Mouse (Mus musculus) stomach, embryonic 16.5 days (tissue): ENCODE measurements around the gene Dclre1b. TPM values are rescaled to one million over a fixed set of nuclear protein-coding genes. Genes with fewer than 3 reads are reported as not detected.
A peak's percentile ranks its signal among the peaks of the same experiment; 100 is the strongest.

ENCODE experiments used
- ATAC-seq: fragments of 200-750 bp; cut with Nextera tagmentation; 2 replicates; pipeline ENCODE4 v1.8.0; 2017; ENCODE audit warnings: moderate number of reproducible peaks, moderate TSS enrichment; ENCODE audit not compliant: insufficient read depth, low FRiP score
- H3K27ac ChIP-seq: fragments of 300-500 bp; sonication (generic); 2 replicates; pipeline ENCODE4 v1.5.1; 2014; ENCODE audit warnings: low read length
- H3K27me3 ChIP-seq: fragments of 300-500 bp; sonication (generic); 2 replicates; pipeline ENCODE4 v1.6.1; 2014; ENCODE audit warnings: low read length, control low read depth, mixed read lengths; ENCODE audit not compliant: control insufficient read depth, insufficient read depth
- H3K36me3 ChIP-seq: fragments of 300-500 bp; sonication (generic); 2 replicates; pipeline ENCODE4 v1.6.1; 2014; ENCODE audit warnings: low read length; ENCODE audit not compliant: control insufficient read depth, insufficient read depth
- H3K4me1 ChIP-seq: fragments of 300-500 bp; sonication (generic); 2 replicates; pipeline ENCODE4 v1.6.1; 2014; ENCODE audit warnings: low read length, control low read depth, mixed read lengths; ENCODE audit not compliant: control insufficient read depth, insufficient read depth
- H3K4me2 ChIP-seq: fragments of 300-500 bp; sonication (generic); 2 replicates; pipeline ENCODE4 v1.6.1; 2014; ENCODE audit warnings: low read depth, low read length, mixed read lengths
- H3K4me3 ChIP-seq: fragments of 300-500 bp; sonication (generic); replicated peaks from 2 replicates; pipeline ENCODE4 v1.5.1; 2014; ENCODE audit warnings: mild to moderate bottlenecking, low read length
- H3K9ac ChIP-seq: fragments of 300-500 bp; sonication (generic); 2 replicates; pipeline ENCODE4 v1.6.1; 2014; ENCODE audit warnings: low read length
- H3K9me3 ChIP-seq: fragments of 300-500 bp; sonication (generic); replicated peaks from 2 replicates; pipeline ENCODE4 v1.6.1; 2016; ENCODE audit warnings: low read length, control low read depth; ENCODE audit not compliant: control insufficient read depth
- WGBS: fragments of 180-500 bp; shearing (Covaris S2); extraction: QIAGEN DNeasy Blood & Tissue Kit; methylation state at CpG from one replicate; pipeline ENCODE4 v1.1.7; 2014; 5-methylcytosine and 5-hydroxymethylcytosine counted together
- polyA plus RNA-seq: library from polyadenylated mRNA; unstranded; fragments of >200 nt; fragmentation: Nextera tagmentation; extraction: Ambion mirVana; gene quantifications from 2 replicates; pipeline ENCODE4 v1.2.1, GENCODE M21; 2015

Gene Dclre1b
- polyA plus RNA-seq, 1 experiment from 2014 or later: 20.0 TPM

DNA sequence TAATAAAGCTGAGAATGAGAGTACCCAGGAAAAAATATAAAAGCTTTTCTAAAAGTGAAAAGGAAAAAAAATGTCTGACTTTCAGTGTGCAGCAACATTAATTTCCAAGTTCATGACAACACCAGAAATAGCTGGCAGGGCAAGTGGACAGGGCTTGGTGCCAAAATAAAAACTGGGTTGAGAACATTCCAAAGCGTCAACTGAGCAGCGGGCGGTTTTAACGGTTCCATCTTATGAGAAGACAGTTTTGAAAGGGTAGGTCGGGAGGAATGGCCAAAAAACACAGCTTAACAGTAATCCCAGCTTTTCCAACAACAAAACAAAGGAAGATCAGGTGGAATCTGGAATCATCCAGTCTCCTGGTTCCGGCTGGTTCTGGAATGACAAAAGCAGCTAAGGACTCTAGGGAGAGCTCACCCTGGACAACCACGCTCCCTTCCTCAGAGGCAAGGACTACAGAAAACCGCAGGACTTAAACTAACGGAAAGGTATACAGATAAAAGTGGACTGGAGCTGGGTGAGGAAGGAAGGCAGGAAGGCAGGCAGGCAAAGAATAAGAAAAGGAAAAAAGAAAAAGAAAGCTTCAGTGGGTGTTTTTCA is 37.6 kb downstream of the Dclre1b start:
- Histone ChIP-seq H3K9ac (no peak overlapping the region), H3K27ac (peak overlapping the region; percentile 66), H3K4me1 (peaks cover 13% of the 10 kb centered on the region; the same call in 1 of the 2 replicates), H3K4me2 (no peak overlapping the region), H3K27me3 (no peaks in the 10 kb centered on the region), H3K36me3 (no peaks in the 10 kb centered on the region), H3K4me3 (no peak overlapping the region), H3K9me3 (no peaks in the 10 kb centered on the region)
- ATAC-seq: no peak
- 48% methylated on average over 9 of the region's 9 CpGs for WGBS

DNA sequence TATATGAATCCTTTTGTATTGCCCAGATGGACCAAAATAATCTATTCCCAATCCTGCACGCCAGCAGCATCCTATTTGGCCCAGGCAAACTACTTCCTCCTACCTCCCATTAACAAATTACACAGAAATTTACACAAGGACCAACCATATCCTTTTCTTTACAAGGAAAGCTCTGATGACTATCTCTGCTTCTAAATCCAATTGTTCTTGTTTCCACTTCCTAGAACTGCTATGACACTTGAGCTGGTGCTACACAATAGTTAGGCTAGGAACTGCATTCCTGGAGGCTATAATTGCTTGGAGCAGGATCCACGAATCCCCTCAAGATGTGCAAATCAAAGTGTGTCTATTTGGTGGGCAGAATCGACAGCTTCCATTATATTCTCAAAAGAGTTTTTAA is 42.5 kb downstream of the Dclre1b start:
- H3K4me1 ChIP-seq: peaks cover 8% of the 10 kb centered on the region; the same call in 1 of the 2 replicates
- no peaks in the 10 kb centered on the region for H3K9me3 ChIP-seq
- H3K36me3 ChIP-seq: no peaks in the 10 kb centered on the region
- H3K9ac ChIP-seq: no peak overlapping the region
- no peak for ATAC-seq
- H3K27ac ChIP-seq: no peak overlapping the region
- H3K4me3 ChIP-seq: no peak overlapping the region
- whole genome bisulfite sequencing: 84% methylated on average over 3 of the region's 3 CpGs
- no peak overlapping the region for H3K4me2 ChIP-seq
- H3K27me3 ChIP-seq: no peaks in the 10 kb centered on the region

DNA sequence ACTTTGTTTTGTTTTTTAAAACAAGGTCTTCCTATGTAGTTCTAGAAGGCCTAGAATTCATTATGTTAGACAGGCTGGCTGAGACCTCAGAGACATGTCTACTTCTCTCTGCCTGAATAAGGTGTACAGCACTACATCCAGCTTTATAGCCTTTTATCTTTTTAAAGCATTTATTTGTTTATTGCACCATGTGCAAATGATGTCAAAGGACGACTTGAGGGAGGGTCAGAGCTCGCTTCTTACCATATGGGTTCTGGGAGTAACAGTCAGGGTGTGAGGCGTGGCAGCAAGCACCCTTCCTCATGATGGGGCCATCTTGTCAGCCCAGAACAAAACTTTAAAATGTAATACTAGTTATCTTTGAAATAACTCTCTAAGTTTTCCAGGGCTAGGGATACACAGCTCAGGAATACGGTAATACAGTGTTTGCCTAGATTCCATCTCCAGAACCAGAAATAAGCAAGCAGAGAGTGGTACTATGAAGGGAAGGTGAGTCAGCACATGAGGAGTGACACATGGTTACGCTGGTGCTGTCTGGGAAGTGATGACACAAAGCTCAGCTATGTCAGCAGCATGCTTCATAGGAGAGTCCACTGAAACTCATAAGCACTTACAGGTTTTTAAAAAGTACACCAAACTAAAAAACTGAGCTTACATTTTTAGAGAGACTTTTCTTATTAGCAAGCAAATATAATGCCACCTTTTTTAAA is 49.8 kb downstream of the Dclre1b start:
- Histone ChIP-seq H3K27me3 (no peaks in the 10 kb centered on the region), H3K36me3 (peaks cover 16% of the 10 kb centered on the region; the same call in 1 of the 2 replicates), H3K4me1 (no peaks in the 10 kb centered on the region), H3K27ac (no peak overlapping the region), H3K4me3 (no peak overlapping the region), H3K9ac (no peak overlapping the region), H3K9me3 (no peaks in the 10 kb centered on the region), H3K4me2 (no peak overlapping the region)
- WGBS: 79% methylated on average over 5 of the region's 5 CpGs
- ATAC-seq: no peak

DNA sequence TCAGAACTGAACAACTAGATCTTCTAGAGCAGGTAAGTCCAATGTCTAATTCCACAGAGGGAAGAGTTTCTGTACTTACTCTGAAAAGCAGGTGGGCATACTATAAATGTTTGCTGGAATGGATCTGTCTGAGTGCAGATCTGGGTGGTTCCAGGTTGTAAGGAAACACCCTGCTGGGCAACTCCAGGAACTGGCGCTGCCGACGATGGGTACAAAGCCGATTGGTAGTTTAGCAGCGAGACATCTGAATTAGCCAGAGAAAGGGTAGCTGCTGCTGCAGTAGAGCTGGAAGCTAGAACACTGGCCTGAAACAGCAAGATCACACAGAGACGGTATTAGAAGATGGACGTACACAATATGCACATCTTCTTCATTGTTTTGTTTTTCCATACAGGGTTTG is 50.8 kb downstream of the Dclre1b start:
- no peak overlapping the region for H3K4me2 ChIP-seq
- H3K4me3 ChIP-seq: no peak overlapping the region
- no peaks in the 10 kb centered on the region for H3K4me1 ChIP-seq
- H3K27ac ChIP-seq: no peak overlapping the region
- 91% methylated on average over 7 of the region's 7 CpGs for WGBS
- H3K9me3 ChIP-seq: no peaks in the 10 kb centered on the region
- no peak for ATAC-seq
- H3K27me3 ChIP-seq: no peaks in the 10 kb centered on the region
- no peak overlapping the region for H3K9ac ChIP-seq
- H3K36me3 ChIP-seq: peaks cover 16% of the 10 kb centered on the region; the same call in 1 of the 2 replicates

DNA sequence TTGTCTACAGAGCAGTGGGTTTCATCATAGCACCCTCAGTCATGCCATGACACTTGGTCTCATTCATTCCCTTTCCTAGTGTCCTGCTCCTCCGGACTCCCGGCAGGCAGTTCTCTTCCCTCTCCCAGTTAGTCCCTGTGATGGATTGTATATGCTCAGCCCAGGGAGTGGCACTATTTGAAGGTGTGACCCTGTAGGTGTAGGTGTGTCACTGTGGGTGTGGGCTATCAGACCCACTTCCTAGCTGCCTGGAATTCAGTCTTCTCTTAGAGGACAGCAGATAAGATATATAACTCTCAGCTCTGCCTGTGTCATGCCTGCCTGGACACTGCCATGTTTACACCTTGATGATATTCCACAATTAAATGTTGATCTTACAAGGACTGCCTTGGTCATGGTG is 52.3 kb downstream of the Dclre1b start:
- peaks cover 16% of the 10 kb centered on the region; the same call in 1 of the 2 replicates for H3K36me3 ChIP-seq
- no peak overlapping the region for H3K27ac ChIP-seq
- ATAC-seq: no peak
- H3K4me3 ChIP-seq: no peak overlapping the region
- WGBS: 79% methylated on average over 2 of the region's 2 CpGs
- H3K9ac ChIP-seq: no peak overlapping the region
- no peaks in the 10 kb centered on the region for H3K27me3 ChIP-seq
- no peaks in the 10 kb centered on the region for H3K4me1 ChIP-seq
- no peaks in the 10 kb centered on the region for H3K9me3 ChIP-seq
- H3K4me2 ChIP-seq: no peak overlapping the region

DNA sequence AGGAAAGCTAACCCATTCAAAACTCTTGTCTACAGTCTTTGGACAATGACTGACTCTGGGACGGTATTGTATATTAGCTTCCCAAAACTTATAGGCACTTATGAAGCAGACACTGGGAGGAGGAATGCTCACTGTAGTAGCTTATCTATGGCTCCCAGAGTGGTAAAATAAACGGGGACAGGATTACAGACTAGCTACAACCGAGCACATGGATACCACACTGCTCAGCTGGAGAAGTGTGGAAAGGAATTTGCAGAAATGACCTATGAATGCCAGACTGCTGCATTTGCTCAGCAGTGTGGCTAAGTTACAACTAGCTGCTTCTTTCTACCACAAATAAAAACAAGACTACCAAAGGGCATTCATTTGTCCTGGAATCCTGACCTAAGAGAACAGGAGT is 53.9 kb downstream of the Dclre1b start:
- H3K27me3 ChIP-seq: no peaks in the 10 kb centered on the region
- H3K9ac ChIP-seq: no peak overlapping the region
- no peaks in the 10 kb centered on the region for H3K9me3 ChIP-seq
- H3K27ac ChIP-seq: no peak overlapping the region
- no peaks in the 10 kb centered on the region for H3K4me1 ChIP-seq
- peaks cover 14% of the 10 kb centered on the region; the same call in 1 of the 2 replicates for H3K36me3 ChIP-seq
- no peak overlapping the region for H3K4me3 ChIP-seq
- no peak for ATAC-seq
- 65% methylated on average over 3 of the region's 3 CpGs for WGBS
- no peak overlapping the region for H3K4me2 ChIP-seq

DNA sequence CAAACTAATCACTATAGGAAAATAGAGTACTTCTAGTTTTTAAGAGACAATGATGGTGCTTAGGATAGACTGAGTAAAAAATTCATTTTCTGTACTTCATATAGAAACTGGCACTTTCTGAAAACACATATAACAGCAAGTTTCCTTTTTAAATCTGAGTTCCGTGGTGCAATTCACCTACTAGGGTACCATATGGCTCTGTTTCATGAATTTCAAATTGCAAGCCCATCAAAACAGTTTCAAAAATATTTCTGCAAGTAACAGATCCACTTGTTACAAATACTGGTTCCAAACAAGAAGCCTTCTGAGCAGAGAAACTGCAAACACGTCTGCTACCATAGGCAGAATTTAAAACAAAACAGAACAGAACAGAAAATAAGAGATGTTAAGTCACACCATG is 57.7 kb downstream of the Dclre1b start:
- Histone ChIP-seq H3K4me2 (no peak overlapping the region), H3K4me3 (no peak overlapping the region), H3K27ac (no peak overlapping the region), H3K9me3 (no peaks in the 10 kb centered on the region), H3K4me1 (no peaks in the 10 kb centered on the region), H3K9ac (no peak overlapping the region), H3K36me3 (peaks cover 12% of the 10 kb centered on the region; the same call in 1 of the 2 replicates), H3K27me3 (no peaks in the 10 kb centered on the region)
- WGBS: 81% methylated on average over 2 of the region's 2 CpGs
- ATAC-seq: no peak

Other genes with a start within 250 kb of the Dclre1b start
- 1.7 and 1.9 TPM in 2 replicates for gene Syt6, start 234.2 kb downstream of the Dclre1b start, polyA plus RNA-seq
- 0.12 and 0.37 TPM in 2 replicates for gene Atg4a-ps, start 163.4 kb downstream of the Dclre1b start, polyA plus RNA-seq
- gene Olfml3, start 71.4 kb downstream of the Dclre1b start, polyA plus RNA-seq: 51.8 and 57.3 TPM in 2 replicates
- gene Gm10964, start 70.1 kb downstream of the Dclre1b start, polyA plus RNA-seq: not detected in 2 replicates
- 10.9 and 11.3 TPM in 2 replicates for gene Hipk1, start 17.9 kb downstream of the Dclre1b start, polyA plus RNA-seq
- 20.1 and 22.0 TPM in 2 replicates for gene Ap4b1, start 76 bp upstream of the Dclre1b start, polyA plus RNA-seq
- 1.1 TPM in 1 of 2 replicates, not detected in the other for gene Gm43064, start 129 bp upstream of the Dclre1b start, polyA plus RNA-seq
- 0.70 and 1.3 TPM in 2 replicates for gene Bcl2l15, start 23.2 kb upstream of the Dclre1b start, polyA plus RNA-seq
- 2.8 and 3.2 TPM in 2 replicates for gene Ptpn22, start 50.4 kb upstream of the Dclre1b start, polyA plus RNA-seq
- gene Rsbn1, start 104.7 kb upstream of the Dclre1b start, polyA plus RNA-seq: 6.3 and 7.3 TPM in 2 replicates
- 17.3 and 17.9 TPM in 2 replicates for gene Phtf1, start 158.7 kb upstream of the Dclre1b start, polyA plus RNA-seq